Mouse (Mus musculus) adrenal gland, postnatal 0 days (tissue): ENCODE data around the gene Klrb1c. TPM values are rescaled to one million over a fixed set of nuclear protein-coding genes. Genes with fewer than 3 reads are reported as not detected.

Experiments used
- polyA plus RNA-seq: library from polyadenylated mRNA; unstranded; fragments of >200 nt; fragmentation: Nextera tagmentation; extraction: Ambion mirVana; gene quantifications from 2 replicates; pipeline ENCODE4 v1.2.1, GENCODE M21; 2015

Klrb1c gene
- 0.46 and 0.57 TPM in 2 replicates for polyA plus RNA-seq

GRCm38 (mm10) chr6:128789115-128789514, at the start of gene Klrb1c:
Gene Klrb1c (minus strand): TSS chr6:128789215.

GRCm38 (mm10) chr6:128826132-128826531, 37.1 kb upstream of the Klrb1c start, which contains the start of the genes Gm44511 and Klrb1b:
Gene Gm44511 (minus strand): TSS chr6:128826315.
Gene Klrb1b (minus strand): TSS chr6:128826331.

Other genes with a start within 250 kb of the Klrb1c start
- 0.80 and 1.3 TPM in 2 replicates for gene A2ml1, start 207.6 kb downstream of the Klrb1c start, polyA plus RNA-seq
- gene Klrb1a, start 165.7 kb downstream of the Klrb1c start, polyA plus RNA-seq = 0.14 TPM in 1 of 2 replicates, not detected in the other
- 1.1 TPM in 1 of 2 replicates, not detected in the other for gene Clec2h, start 126.8 kb downstream of the Klrb1c start, polyA plus RNA-seq
- not detected in 2 replicates for gene Klrb1, start 66.2 kb downstream of the Klrb1c start, polyA plus RNA-seq
- 0.43 TPM in 1 of 2 replicates, not detected in the other for gene Gm44511, start 37.1 kb upstream of the Klrb1c start, polyA plus RNA-seq
- 0.25 and 0.65 TPM in 2 replicates for gene Klrb1b, start 37.1 kb upstream of the Klrb1c start, polyA plus RNA-seq
- gene Clec2i, start 98.4 kb upstream of the Klrb1c start, polyA plus RNA-seq = 0.33 TPM in 1 of 2 replicates, not detected in the other
- 1.2 and 1.4 TPM in 2 replicates for gene BC035044, start 101.9 kb upstream of the Klrb1c start, polyA plus RNA-seq
- gene Clec2g, start 145.2 kb upstream of the Klrb1c start, polyA plus RNA-seq = not detected in 2 replicates